Mouse (Mus musculus): ENCODE data around the gene Pdhx.

DNA sequence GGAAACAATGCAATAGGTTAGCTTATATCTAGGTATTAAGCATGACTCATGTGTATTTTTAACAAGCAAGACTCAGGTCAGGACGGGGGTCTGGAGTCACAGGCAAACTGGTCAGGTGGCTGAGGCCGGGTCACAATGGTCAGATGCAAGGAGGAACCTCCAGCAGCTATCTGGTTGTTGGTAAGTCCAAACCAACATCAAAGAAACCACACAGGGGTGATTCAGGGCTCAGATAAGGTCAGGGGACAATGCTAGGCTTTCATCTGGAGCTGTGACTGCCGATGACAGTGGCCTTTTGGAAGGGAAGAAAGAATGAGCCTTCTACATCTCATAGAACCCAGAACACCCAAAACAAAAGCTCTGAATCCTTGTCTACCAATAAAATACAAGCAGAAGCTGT is 86.9 kb downstream of the Pdhx start:
- TF ChIP-seq CHD2 (IDR thresholded peaks at IDR 0.05; ENCODE audit: low read depth, low read length) (no peak), MAFK (IDR thresholded peaks at IDR 0.05; ENCODE audit: insufficient read depth, low read depth, low read length) (no peak), HCFC1 (IDR thresholded peaks at IDR 0.05; ENCODE audit: borderline replicate concordance, insufficient read depth, low read length) (no peak), ZNF384 (IDR thresholded peaks at IDR 0.05; ENCODE audit: low read depth, low read length) (no peak), ZC3H11A (IDR thresholded peaks at IDR 0.05; ENCODE audit: borderline replicate concordance, low read depth, low read length) (no peak)

Measured in ES-E14 (cell line).